Mouse (Mus musculus) NIH3T3 (cell line): ENCODE data around the gene Smad6.
A peak's percentile ranks its signal among the peaks of the same experiment; 100 is the strongest.

Source experiments
- DNase-seq: peaks from one replicate; pipeline ENCODE4 v3.0.0-alpha.2; 2012; ENCODE audit warnings: low read depth

Gene Smad6

GRCm38 (mm10) chr9:63959129-63959932 is 62.5 kb downstream of the Smad6 start:
- peak; percentile 75 for DNase-seq

- DNase-seq, result peak; percentile 82
These were observed 63.4 kb downstream of the Smad6 start for GRCm38 (mm10) chr9:63958337-63959030.

GRCm38 (mm10) chr9:63957647-63958185 is 64.1 kb downstream of the Smad6 start:
- DNase-seq, result no peak

- DNase-seq, result peak; percentile 72
These were observed 65.8 kb downstream of the Smad6 start for GRCm38 (mm10) chr9:63956052-63956451.

GRCm38 (mm10) chr9:63953691-63954090 is 68.2 kb downstream of the Smad6 start:
- DNase-seq, result no peak

- DNase-seq, result no peak
These were observed 69.3 kb downstream of the Smad6 start for GRCm38 (mm10) chr9:63952591-63952990.

- no peak for DNase-seq
These were observed 71.5 kb downstream of the Smad6 start for GRCm38 (mm10) chr9:63950357-63950756.

- DNase-seq, result no peak
These were observed 72.5 kb downstream of the Smad6 start for GRCm38 (mm10) chr9:63949393-63949792.

- DNase-seq, result no peak
These were observed 79.3 kb downstream of the Smad6 start for GRCm38 (mm10) chr9:63942608-63942982.

GRCm38 (mm10) chr9:63941747-63942607 is 79.9 kb downstream of the Smad6 start:
- peak; percentile 88 for DNase-seq

- DNase-seq, result no peak
These were observed 85.6 kb downstream of the Smad6 start for GRCm38 (mm10) chr9:63936256-63936655.

- DNase-seq, result no peak
These were observed 88.8 kb downstream of the Smad6 start for GRCm38 (mm10) chr9:63933068-63933467.

- DNase-seq, result peak; percentile 86
These were observed 94.4 kb downstream of the Smad6 start for GRCm38 (mm10) chr9:63927340-63928049.

GRCm38 (mm10) chr9:63926377-63926776 is 95.5 kb downstream of the Smad6 start:
- no peak for DNase-seq

GRCm38 (mm10) chr9:63923190-63923717 is 98.6 kb downstream of the Smad6 start:
- no peak for DNase-seq

- no peak for DNase-seq
These were observed 102.2 kb downstream of the Smad6 start for GRCm38 (mm10) chr9:63919708-63920107.

- DNase-seq, result no peak
These were observed 102.8 kb downstream of the Smad6 start for GRCm38 (mm10) chr9:63919001-63919555.

- peak; percentile 91 for DNase-seq
These were observed 103.6 kb downstream of the Smad6 start for GRCm38 (mm10) chr9:63918245-63918644.

GRCm38 (mm10) chr9:63916441-63916840 is 105.4 kb downstream of the Smad6 start:
- DNase-seq, result no peak

- peak; percentile 88 for DNase-seq
These were observed 105.9 kb downstream of the Smad6 start for GRCm38 (mm10) chr9:63915976-63916375.

- no peak for DNase-seq
These were observed 106.9 kb downstream of the Smad6 start for GRCm38 (mm10) chr9:63914944-63915343.
